ENCODE assay signal across 9 mouse cellular contexts in the genomic region with DNA sequence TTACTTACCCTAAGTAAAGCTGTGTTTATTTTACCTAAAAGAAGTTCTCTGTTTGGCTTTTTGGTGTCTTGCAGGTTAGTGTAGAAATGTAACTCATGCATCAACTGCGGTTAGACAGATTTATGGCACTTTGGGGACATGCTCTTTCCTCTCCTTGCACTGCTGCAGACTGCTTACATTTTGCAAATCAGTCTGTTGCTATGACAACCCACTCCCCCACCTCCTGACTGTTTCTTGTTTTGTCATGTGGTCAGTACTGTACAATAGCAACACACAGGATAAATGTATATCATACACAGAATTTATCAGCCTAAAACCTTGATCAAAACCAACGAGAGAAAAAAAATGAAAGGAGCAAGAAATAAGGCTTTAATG.
A peak's percentile ranks its signal among the peaks of the same experiment; 100 is the strongest.
DNase-seq lines count a peak whose midpoint lies in the region; ATAC-seq lines count a peak whose summit lies in the region.
"Had no signal": no experiment of that assay in that cellular context is flagged by ENCODE, and none has a peak within 500 bp of the region (broad histone marks: within the 10 kb centered on the region; RNA-seq: fewer than 3 reads in every experiment).

No protein-coding gene starts in this region.

- peak; percentile 5 for DNase-seq in ES-CJ7 (ENCODE audit: low read depth, low spot score)
- DNase-seq in layer of hippocampus, postnatal 25 days (ENCODE audit: extremely low spot score in 1 of 2, low spot score in 1 of 2): no peak
- DNase-seq in heart, postnatal 25 days (ENCODE audit: low spot score): no peak
- no peak for DNase-seq in spleen, adult 18-20 months
- DNase-seq in heart, postnatal 4 days: no peak

- intact Hi-C loops in heart, postnatal 25 days (cut with DNase I): no loop called here

- no peaks in the 10 kb centered on the region for H3K27me3 ChIP-seq in hindbrain, embryonic 13.5 days

- no peaks in the 10 kb centered on the region; the same call in 1 of the 2 replicates for H3K36me3 ChIP-seq in hindbrain, embryonic 13.5 days
- H3K36me3 ChIP-seq: embryonic facial prominence, embryonic 13.5 days had no signal

- peak; percentile 75 for ATAC-seq in common myeloid progenitor, adult 5-6 weeks (replicated peaks; ENCODE audit: low read depth, poor library complexity, severe bottlenecking)
- ATAC-seq in hindbrain, embryonic 13.5 days (ENCODE audit: low FRiP score): peak; percentile 85
- peak; percentile 42; the same call in 1 of the 2 replicates for ATAC-seq in megakaryocyte-erythroid progenitor cell, adult 5-6 weeks (replicated peaks; ENCODE audit: low FRiP score, low TSS enrichment, poor library complexity, severe bottlenecking)

- H3K4me3 ChIP-seq in hindbrain, embryonic 13.5 days: no peak overlapping the region
- H3K4me3 ChIP-seq: embryonic facial prominence, embryonic 13.5 days had no signal

- no peaks in the 10 kb centered on the region for H3K9me3 ChIP-seq in hindbrain, embryonic 13.5 days
- H3K9me3 ChIP-seq: embryonic facial prominence, embryonic 13.5 days had no signal

- WGBS in hindbrain, embryonic 13.5 days: 13% methylated on average over 2 of the region's 2 CpGs

- peak overlapping the region; percentile 19; the same call in 1 of the 2 replicates for H3K9ac ChIP-seq in hindbrain, embryonic 13.5 days
- H3K9ac ChIP-seq: embryonic facial prominence, embryonic 13.5 days had no signal

- peaks cover 80% of the 10 kb centered on the region for H3K4me1 ChIP-seq in hindbrain, embryonic 13.5 days (replicated peaks)

- H3K4me2 ChIP-seq in hindbrain, embryonic 13.5 days: no peak overlapping the region
- H3K4me2 ChIP-seq: embryonic facial prominence, embryonic 13.5 days had no signal

- H3K27ac ChIP-seq in hindbrain, embryonic 13.5 days: peak overlapping the region; percentile 85
- H3K27ac ChIP-seq: embryonic facial prominence, embryonic 13.5 days had no signal
